Mouse (Mus musculus) liver, embryonic 16.5 days (tissue): ENCODE measurements at regions not wholly inside any gene's neighbourhood (a gene's known extent, or its start where the extent isn't known, plus 50 kb on each side); places are given as distances from the start of the nearest gene placed in this dataset.

Experiments
- ATAC-seq: fragments of 200-750 bp; cut with Nextera tagmentation; 2 replicates; pipeline ENCODE4 v1.8.0; 2017; ENCODE audit warnings: low read depth, mild to moderate bottlenecking, moderate number of reproducible peaks, moderate library complexity
- H3K27ac ChIP-seq: fragments of 300-500 bp; sonication (generic); 2 replicates; pipeline ENCODE4 v1.5.1; 2014; ENCODE audit warnings: mild to moderate bottlenecking, low read length
- H3K27me3 ChIP-seq: fragments of 300-500 bp; sonication (generic); 2 replicates; pipeline ENCODE4 v1.6.1; 2014; ENCODE audit warnings: low read depth, low read length, mixed read lengths; ENCODE audit not compliant: control insufficient read depth, insufficient read depth
- H3K36me3 ChIP-seq: fragments of 300-500 bp; sonication (generic); 2 replicates; pipeline ENCODE4 v1.6.1; 2014; ENCODE audit warnings: mild to moderate bottlenecking; ENCODE audit not compliant: control insufficient read depth, insufficient read depth
- H3K4me1 ChIP-seq: fragments of 300-500 bp; sonication (generic); 2 replicates; pipeline ENCODE4 v1.6.1; 2014; ENCODE audit warnings: low read depth, low read length, mixed read lengths; ENCODE audit not compliant: control insufficient read depth
- H3K4me2 ChIP-seq: fragments of 300-500 bp; sonication (generic); 2 replicates; pipeline ENCODE4 v1.6.1; 2014; ENCODE audit warnings: low read depth, low read length, mixed read lengths
- H3K4me3 ChIP-seq: fragments of 300-500 bp; sonication (generic); 2 replicates; pipeline ENCODE4 v1.5.1; 2014; ENCODE audit warnings: low read depth, mild to moderate bottlenecking, low read length
- H3K9ac ChIP-seq: fragments of 300-500 bp; sonication (generic); 2 replicates; pipeline ENCODE4 v1.6.1; 2014; ENCODE audit warnings: low read depth, low read length
- H3K9me3 ChIP-seq: fragments of 300-500 bp; sonication (generic); replicated peaks from 2 replicates; pipeline ENCODE4 v1.6.1; 2016; ENCODE audit warnings: low read length; ENCODE audit not compliant: control insufficient read depth
- WGBS: fragments of 180-500 bp; shearing (Covaris S2); extraction: QIAGEN DNeasy Blood & Tissue Kit; methylation state at CpG from one replicate; pipeline ENCODE4 v1.1.7; 2014; ENCODE audit not compliant: insufficient replicate concordance; 5-methylcytosine and 5-hydroxymethylcytosine counted together

DNA sequence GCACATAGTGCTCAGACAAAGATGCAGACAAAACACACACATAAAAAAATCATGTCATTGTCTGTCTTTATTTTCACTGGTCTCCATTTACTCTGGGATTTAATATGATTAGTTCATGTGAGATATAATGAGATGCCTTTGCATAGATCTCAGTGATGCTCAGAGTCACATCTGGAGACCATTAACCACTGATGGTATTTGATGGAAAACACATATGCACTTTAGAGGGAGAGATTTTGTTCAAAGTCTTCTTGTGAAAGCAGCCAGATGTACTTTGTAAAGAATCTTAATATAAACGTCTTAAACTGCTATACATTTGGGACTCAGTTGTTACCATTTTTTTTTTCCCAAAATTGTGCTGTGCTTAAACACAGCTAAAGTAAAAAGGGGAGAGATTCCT, 79.1 kb upstream of the Tmtc4 start:
- Histone ChIP-seq H3K9ac (no peak overlapping the region), H3K9me3 (no peaks in the 10 kb centered on the region), H3K27ac (no peak overlapping the region), H3K4me3 (no peak overlapping the region), H3K27me3 (no peaks in the 10 kb centered on the region), H3K4me2 (no peak overlapping the region), H3K4me1 (no peaks in the 10 kb centered on the region), H3K36me3 (no peaks in the 10 kb centered on the region)
- ATAC-seq, result no peak
- WGBS, result 35% methylated on average over 1 of the region's 1 CpGs

DNA sequence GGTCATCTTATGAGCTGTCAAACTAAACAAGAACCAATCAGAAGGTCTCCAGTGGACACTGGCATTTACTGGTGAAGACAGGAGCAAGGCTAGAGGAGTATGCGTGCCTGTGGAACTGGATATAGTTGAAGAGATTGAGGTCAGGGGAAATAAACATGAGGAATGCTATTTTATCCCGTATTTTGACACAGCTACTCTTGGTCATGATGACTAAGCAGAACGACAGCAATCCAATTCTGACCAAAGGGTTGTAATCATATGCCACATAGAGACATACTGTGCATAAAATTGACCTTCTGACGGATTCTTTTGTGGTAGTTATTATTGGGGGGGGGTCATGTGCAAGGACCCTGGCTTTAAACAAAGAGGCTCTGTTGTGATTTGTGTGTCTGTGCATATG, 73.1 kb upstream of the Tmtc4 start:
- H3K27me3 ChIP-seq, result no peaks in the 10 kb centered on the region
- no peak overlapping the region for H3K27ac ChIP-seq
- 43% methylated on average over 4 of the region's 4 CpGs for WGBS
- H3K9ac ChIP-seq, result no peak overlapping the region
- no peak for ATAC-seq
- H3K36me3 ChIP-seq, result no peaks in the 10 kb centered on the region
- H3K4me1 ChIP-seq, result no peaks in the 10 kb centered on the region
- no peak overlapping the region for H3K4me2 ChIP-seq
- H3K9me3 ChIP-seq, result no peaks in the 10 kb centered on the region
- no peak overlapping the region for H3K4me3 ChIP-seq

DNA sequence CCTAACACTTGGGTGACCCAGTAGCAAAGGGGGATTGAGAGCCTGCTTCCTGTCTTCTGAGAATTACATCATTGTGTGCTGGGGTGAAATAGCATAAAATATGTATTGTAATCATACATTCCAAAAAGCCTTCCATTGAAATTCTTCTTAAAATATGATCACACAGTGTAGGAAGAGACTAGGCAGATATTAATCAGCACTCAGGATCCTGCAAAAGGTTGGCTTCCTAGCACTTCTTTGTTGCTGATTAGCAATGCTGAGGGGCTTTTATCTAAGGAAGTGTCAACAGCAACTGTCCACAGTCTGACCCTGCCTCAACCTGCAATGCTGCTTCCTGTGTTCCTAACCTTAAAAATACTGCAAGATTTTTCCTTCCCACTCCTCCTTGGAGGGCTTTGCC, 64.6 kb upstream of the Tmtc4 start:
- H3K27ac ChIP-seq, result no peak overlapping the region
- no peaks in the 10 kb centered on the region for H3K27me3 ChIP-seq
- ATAC-seq, result no peak

DNA sequence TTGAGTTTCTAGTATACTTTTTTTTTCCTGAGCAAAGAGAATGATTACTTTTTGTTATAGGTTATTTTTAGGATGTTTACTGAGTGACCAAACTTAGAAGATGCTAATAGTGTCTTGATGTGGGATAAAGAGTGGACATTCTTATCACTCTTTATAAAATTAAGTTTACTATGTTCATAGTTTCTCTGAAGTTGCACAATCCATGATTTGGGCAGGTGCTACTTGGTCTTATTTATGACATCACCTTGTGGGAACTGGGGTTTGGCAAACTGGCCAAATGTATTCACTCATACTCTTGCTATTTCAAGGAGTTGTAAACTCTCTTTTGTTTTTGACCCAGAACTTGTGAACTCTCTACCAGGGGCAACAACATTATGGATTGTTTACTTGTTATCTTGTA, 56.2 kb upstream of the Tmtc4 start:
- Histone ChIP-seq H3K27ac (no peak overlapping the region), H3K4me1 (no peaks in the 10 kb centered on the region), H3K4me2 (no peak overlapping the region), H3K36me3 (no peaks in the 10 kb centered on the region), H3K27me3 (no peaks in the 10 kb centered on the region), H3K4me3 (no peak overlapping the region), H3K9ac (no peak overlapping the region), H3K9me3 (no peaks in the 10 kb centered on the region)
- no peak for ATAC-seq

More for the DNA sequence above, 64.6 kb upstream of the Tmtc4 start:
- H3K36me3 ChIP-seq, result no peaks in the 10 kb centered on the region
- H3K4me1 ChIP-seq, result no peaks in the 10 kb centered on the region
- H3K9me3 ChIP-seq, result no peaks in the 10 kb centered on the region
- no peak overlapping the region for H3K4me2 ChIP-seq
- no peak overlapping the region for H3K4me3 ChIP-seq
- H3K9ac ChIP-seq, result no peak overlapping the region

DNA sequence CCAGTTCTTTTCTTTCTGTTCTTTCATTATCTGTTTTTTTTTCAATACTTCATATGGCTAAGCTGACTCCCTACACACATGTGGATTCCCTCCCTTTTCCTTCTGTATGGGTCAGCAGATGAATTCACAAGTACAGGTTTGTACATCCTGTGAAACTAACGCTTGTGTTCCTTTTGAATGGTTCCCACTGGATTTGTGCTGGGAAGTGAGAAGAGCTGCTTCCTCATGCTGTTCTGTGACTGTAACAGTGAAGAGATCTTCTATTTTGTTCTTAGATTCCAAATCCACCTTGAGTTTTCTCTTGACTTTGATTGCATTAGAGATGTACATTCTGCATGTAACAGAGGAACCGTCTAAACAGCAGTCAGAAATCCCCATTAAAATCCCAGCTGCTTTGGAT, 53.6 kb upstream of the Tmtc4 start:
- Histone ChIP-seq H3K4me3 (no peak overlapping the region), H3K9ac (no peak overlapping the region), H3K27me3 (no peaks in the 10 kb centered on the region), H3K27ac (no peak overlapping the region), H3K4me2 (no peak overlapping the region), H3K36me3 (no peaks in the 10 kb centered on the region), H3K9me3 (no peaks in the 10 kb centered on the region), H3K4me1 (no peaks in the 10 kb centered on the region)
- ATAC-seq, result no peak
- 68% methylated on average over 2 of the region's 2 CpGs for WGBS
